Mouse (Mus musculus): ENCODE measurements around the gene Mb.

The Mb gene

DNA sequence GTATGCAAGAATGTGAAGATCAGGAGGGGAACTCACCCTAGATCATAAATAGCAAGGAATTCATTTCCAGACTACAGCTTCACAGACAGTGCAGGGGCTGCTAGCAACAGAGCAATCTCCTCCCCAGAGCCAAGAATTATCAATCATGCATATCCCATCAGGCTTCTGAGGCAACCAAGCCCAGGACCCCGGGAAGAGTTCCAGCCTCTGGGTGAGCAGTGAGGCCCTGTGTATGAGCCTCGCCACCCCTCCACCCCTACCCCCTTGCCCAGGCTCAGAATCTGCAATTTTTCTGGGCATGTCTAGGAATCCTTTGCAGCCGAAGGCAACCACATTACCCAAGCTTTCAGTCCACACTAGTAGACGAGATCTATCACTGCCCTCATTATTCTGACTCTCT lies 28.6 kb downstream of the Mb start:
- DNase-seq = no peak

DNA sequence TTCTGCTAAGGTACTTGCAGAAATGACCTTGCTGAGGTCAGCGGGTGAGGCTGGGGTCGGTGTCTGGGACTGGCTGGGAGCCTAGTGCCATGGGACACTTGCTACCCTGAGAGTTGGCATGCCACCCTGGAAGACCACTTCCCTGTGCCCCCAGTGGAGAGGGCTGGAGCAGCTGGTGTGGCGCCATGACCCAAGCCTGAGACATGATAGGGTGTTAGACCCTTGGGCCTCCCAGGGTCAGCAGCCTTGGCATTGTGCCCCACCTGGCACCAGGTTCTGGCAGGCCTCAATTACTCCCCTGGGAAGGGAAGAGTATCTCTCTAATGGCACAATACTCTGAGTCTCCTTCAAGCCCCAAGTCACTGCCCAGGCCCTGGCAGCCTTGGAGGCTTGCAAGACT lies 29.4 kb downstream of the Mb start:
- no peak for DNase-seq

DNA sequence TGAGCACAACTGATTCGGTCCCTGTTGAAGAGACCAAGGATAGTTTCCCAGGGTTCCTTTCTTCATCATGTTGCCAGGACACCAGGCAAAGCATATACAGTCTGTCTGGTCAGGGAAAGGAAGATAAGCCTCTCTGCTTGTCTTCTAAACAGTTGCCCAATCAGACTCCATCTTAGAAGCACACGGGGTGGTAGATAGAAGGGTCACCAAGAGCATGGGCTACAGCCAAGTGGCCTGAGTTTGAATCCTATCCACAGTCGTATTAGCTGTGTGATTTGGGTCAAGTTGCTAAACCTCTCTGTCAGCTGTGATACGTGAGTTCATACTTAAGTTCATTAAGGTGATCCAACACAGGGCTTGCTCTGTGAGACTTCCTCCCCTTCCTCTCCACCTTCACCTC lies 30.3 kb downstream of the Mb start:
- DNase-seq = no peak

DNA sequence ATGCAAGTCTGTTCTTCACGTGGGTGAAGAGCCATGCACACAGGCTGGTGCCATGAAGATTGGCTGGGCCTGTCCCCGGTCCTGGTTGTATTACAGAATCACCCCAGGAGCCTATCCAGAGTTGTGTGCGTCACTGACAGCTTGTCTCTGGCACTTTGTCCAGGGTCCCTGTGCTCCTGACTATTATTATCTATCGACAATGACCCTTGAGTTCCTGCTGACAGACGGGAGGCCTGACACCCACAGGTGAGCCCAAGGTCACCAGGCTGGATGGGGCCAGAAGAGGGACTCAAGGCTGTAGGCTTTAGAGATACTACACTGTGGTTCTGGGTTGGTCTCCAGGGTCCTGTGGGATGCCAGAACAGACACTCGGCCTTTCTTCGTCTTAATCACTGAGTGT lies 30.9 kb downstream of the Mb start:
- no peak for DNase-seq

DNA sequence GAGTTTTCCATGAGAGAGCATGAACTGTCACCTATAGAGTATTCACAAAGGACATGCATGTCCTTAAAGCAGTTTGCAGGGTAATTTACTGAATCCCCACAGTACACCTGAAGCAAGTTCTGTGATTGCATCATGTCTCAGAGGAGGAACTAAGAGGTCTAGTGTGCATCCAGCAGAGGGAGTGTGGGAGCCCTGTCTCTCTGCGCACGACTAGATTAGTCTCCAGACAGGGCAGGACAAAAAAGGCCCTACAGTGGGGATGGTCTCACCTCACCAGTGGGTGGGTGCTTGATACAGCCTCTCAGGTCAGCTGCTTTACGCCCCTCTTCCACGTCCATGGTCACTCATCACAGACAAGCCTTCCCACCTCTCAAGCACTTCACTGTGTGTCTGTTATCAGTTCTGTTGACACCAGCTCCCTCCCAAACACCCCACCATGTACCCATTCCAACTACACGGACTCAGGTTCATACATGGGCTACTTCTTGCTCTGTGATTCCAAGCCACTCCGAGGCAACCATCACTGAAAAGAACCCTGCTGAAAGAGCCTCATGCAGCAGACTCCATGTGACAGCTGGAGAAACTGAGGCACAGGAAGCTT lies 31.6 kb downstream of the Mb start:
- DNase-seq = no peak

DNA sequence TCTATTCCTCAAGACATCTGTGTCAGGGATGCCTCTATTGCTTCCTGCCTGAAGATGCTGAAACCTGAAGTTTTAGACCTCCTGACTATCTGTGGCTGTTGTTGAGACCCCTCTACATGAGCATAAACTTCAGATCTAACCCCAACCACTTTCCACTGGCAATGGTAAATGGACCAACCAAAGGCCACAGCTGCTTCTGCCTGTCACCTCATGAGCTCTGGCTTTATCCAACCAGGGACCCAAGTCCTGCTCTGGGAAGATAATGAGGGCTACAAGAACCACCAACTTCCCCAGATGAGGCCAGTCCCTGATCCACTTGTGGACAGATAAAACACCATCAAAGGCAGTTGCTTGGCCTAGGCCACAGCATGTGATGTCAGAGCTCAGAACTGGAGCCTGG lies 32.6 kb downstream of the Mb start:
- no peak for DNase-seq

DNA sequence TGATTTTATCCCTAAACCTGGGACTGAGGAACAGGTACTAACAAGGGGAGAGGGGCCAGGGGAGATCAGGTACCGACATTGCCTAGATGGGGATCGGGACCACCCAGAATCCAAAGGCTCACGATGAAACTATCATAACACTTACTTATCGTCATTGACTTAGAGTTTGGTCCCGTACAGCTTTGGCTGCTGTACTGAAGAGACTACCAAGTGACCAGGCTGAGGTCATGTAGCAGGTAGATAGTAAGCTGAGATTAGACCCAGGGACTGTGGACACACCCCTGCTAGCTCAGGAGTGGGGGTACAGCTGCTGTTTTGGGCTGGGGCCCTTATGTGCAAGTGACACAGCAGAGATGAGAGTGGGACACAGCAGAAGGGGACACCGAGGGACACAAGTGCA lies 34.0 kb downstream of the Mb start:
- DNase-seq = no peak

DNA sequence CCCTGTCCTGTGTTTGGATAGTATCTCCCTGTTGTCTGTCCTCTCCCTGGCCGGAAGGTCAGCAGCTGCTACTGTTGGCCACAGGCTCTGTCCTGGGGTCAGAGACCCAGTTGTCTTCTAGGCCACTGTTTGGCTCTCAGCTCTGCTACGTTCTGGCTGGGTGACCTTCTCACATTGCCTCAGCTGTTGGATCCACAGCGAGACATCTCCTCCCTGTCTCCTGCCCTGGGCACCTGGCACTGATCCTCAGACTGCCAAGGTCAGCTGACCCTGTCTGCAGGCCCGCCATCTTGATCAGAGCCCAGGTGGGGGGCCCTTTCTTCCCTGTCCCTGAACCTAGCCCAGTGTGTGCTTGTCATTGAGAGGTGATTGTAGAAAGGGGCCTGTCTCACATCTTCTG lies 35.5 kb downstream of the Mb start:
- no peak for DNase-seq

DNA sequence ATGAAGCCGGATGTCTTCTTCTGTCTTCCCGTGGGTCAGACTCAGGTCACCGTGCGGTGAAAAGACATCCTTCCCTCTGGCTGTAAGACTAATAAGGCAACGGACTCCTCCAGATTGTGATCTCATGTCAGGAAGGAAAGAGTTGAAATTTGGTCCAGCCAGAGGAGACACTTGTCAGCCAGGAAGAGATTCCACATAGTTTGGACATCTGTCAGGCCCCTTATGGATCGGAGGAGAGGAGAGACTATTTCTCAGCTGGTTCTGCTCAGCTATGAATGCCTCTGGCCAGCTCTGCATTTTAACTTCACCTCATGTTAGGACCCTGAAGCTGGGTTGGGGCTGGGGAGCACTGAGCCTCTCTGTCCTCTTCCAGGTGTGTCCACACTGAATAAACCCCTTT lies 36.0 kb downstream of the Mb start:
- no peak for DNase-seq

DNA sequence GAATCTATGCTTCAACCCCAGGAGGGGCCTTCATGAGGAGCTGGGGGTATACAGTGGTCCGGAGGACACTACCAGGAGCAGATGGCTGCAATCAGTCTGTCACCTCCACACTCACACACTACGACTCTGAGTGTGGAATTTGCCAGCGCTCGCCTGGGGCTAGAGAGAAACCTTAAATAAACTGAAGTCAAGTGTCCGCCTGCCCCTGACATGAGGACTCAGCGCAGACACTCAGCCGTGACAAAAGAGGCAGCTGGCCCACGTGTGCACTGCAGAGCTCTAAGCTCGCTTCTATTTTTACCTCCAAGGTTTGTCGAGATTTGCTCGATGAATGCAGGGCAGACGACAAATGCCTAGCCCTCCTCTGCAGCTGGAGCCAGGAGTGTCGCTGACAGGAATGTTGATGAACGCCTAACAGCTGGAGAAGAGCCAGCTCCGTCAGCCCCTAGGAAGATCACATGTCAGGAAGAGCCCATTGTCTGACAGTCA lies 36.7 kb downstream of the Mb start:
- DNase-seq = no peak

DNA sequence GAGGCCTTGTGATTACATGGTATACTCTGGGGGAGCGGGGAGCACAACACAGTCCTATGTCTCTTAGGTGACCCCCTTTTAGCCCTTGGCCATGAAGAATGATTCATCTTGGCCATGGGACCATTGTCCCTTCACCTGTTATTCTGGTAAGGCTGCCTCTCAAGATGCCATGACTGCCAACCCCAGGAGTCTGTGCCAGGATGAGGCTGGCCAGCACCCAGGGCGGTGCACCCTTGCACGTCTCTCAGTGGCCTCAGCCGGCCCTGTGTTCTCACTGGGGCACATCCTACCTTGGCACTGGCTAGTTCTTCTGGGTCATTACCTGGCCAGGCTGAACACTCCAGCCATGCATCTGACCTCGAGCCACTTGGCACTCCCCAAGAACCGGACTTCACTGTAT lies 41.6 kb downstream of the Mb start:
- no peak for DNase-seq

DNA sequence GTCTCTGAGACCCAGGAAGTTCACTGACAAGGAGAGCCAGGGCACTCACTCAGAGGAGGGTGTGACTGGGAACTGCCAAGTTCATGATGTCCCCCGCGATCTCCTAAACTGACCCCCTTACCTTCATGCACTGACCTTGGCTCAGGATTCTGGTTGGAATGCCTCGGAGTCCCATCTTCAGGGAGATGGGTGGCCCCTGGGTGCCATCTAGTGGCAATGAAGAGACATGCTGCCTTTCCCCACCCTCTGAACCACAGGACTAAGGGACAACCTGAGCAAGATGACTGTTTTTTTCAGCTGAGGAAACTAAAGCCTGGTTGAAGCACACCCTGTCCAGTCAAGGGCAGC lies 46.6 kb downstream of the Mb start:
- DNase-seq = peak; percentile 60

DNA sequence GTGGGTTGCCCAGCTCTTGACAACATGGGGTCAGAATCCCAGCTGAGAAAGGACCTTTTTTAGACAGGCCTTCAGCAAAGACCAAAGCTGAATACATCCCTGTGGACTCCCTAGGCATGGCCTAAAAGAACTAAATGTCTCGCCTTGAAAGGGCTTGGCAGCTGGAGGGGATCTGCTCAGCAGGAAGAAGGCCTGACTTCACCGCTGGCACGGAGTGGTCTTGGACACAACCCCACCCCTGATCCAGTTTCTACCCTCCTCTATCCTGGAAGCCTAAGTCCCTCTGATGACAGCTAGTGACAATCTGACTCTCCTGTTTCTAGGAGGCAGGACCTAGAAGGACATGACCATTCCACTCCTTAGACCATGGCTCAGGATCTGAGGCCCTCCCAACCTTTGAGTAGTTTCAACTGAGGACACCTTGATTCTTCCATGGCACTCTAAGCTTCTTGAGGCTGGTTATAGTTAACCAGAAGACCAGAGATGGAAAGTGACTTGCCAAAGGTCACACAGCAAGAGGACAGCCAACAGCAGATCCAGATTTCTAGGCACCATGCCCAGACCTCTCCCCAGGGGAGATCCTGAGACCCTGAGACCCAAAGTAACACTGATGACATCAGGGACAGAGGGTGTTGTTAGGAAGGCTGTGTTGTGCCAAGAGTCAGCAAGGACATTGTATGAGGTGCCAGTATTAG lies 47.1 kb downstream of the Mb start:
- DNase-seq = no peak

DNA sequence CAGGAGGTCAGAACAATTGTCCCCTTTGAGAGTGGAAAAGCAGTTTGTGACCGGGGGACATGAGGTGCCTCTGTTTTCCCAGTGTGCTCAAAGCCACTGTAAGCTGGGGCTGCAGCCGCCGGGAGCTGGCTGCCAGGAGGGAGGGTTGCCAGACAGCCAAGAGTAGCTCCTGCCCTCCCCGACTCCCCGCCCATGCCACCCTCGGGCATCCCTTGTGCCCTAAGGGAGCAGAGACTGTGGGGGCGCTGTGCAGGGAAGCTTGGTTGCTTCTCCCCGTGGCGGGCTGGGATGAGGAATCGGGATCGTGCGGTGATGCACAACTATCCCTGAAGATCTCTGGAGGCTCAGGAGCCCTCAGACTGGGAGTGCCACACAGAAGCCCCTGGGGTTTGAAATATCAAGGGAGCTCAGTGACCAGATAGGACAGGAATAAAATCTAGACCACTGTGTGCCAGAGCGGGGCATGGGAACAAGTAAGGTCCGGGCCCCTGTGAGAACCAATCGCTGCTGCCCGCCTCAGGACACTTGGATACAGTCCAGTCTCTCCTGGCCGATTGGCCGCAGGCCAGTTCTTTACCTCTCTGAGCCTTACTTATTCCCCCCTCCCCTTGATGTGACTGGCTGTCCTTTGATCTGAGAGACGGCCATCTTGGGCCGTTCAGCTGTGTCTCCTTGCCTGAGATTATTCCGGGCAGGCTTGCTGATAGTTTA lies 51.4 kb downstream of the Mb start:
- DNase-seq = no peak

DNA sequence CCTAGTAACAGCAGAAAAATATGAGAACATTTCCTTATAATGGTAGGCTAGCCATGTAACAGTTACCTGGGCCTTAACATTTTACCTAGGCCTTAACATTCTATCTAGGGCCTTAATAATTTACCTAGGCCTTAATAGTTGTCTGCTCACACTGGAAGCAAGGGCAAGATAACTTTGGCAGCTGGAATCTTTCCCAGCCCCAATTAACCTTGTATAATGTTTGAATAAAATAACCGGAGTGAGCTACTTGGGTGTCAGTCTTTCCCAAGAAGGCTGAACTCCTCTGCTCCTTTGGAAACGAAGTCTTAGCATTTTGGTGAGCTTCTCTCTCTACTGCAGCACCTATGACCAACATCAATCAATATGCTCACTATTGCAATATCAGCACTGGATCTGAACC lies 52.4 kb downstream of the Mb start:
- DNase-seq = no peak

DNA sequence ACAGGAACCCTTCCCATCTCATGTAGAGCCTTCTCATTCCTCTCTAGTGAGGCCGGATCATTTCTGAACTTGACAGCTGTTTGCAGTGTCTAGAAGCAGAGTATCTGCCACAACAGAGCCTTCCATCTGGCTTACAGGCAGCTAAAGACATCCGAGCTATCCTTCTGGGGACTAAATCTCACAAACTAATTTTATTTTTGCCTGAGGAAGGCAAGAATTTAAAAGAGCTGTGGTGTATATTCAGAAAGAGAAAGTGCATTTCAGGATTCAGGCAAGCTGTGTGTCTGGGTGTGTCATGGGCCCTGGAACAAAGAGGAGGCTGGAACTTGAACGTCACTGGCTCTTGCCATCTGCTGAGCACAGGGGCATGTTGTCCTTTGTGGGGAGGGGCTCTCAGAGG lies 56.1 kb downstream of the Mb start:
- DNase-seq = no peak

DNA sequence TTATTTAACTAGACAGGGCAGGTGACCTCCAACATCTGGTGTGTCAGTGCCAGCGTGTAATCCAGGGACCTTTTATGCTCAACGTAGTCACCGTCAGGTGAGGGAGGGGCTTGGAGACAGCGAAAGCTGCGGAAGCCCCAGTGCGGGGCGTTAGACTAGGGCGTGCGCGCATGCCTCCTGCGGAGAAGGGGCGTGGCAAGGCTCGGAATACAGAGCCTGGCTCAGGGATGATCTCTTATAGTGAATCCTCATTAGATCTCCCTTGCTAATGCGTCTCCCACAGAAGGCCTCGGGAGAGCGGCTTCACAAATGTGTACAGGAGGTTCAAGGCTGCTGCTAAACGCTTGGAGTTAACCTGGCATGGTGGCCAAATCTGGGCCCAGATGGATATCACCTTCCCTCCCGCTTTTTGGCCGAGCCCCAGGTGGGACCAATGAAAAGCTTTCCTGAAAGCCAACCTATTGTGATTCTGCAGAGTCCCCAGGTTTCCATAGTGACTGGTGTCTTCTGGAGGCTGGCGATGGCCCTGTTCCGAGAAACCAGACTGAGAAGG lies 62.9 kb downstream of the Mb start:
- no peak for DNase-seq

DNA sequence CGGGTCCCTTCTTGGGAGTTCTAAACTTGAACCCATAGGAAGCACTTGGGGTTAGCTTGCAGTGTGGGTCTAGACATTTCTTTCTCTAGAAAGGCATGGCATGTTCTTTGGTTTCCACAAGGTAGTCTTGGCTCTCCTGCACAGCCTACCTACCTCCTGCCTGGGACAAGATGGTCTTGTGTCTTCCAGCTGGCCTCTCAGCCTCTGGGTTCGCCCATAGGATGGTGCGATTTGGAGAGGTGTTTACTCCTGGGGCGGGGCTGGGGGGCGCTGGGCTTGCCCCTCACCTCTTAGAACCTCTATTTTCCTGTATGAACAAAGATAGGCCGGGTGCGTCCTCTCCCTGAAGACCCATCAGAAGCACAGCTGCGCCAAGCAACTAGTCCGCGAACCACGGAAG lies 63.3 kb downstream of the Mb start:
- DNase-seq = no peak

DNA sequence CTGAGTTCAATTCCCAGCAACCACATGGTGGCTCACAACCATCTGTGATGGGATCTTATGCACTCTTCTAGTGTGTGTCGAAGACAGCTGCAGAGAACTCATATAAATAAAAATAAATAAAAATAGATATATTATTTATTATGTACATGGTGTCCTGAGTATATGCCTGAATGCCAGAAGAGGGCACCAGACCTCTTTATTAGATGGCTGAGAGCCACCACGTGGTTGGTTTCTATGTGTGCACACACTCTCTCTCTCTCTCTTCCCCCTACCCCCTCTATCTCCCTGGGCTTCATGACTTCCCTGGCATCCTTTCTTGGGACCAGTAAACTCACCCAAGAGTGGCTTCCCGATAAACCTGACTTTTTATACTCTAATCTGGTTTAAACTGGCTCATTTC lies 67.7 kb downstream of the Mb start:
- DNase-seq = no peak

DNA sequence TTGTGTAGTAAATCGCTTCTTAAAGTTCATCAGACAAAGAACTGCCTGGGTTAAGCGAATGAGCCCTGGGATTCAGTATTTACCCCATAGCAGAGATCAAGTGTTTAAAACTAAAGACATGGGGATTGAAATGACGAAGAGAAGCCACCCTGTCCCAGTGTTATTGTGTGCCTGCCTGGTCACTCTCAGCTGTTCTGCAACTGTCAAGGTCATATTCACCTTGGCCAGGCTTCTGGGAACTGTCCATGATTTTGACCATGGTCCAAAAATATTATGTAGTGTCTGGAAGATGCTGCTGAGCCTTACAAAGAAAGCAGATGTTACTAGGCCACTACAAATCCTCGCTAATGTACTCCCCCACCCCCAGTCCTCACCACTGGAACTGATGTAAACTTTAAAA lies 70.7 kb downstream of the Mb start:
- DNase-seq = no peak

DNA sequence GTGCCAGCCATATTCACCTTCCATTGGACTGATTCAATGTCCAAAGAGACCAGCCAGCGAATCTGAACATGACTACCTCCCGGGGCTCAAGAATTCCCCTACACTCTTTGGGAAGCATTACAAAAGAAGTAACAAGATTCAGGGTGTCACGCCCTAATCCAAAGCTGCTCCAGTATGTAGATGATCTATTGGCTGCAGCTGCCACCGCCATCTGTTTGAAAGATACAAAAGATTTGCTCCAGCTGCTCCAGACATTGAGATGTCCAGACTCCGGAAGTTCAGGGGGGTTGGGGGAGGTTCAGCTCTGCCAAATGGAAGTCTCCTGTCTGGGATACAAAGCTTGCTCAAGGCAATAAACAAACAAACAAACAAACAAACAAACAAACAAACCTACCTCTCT lies 73.9 kb downstream of the Mb start:
- no peak for DNase-seq

DNA sequence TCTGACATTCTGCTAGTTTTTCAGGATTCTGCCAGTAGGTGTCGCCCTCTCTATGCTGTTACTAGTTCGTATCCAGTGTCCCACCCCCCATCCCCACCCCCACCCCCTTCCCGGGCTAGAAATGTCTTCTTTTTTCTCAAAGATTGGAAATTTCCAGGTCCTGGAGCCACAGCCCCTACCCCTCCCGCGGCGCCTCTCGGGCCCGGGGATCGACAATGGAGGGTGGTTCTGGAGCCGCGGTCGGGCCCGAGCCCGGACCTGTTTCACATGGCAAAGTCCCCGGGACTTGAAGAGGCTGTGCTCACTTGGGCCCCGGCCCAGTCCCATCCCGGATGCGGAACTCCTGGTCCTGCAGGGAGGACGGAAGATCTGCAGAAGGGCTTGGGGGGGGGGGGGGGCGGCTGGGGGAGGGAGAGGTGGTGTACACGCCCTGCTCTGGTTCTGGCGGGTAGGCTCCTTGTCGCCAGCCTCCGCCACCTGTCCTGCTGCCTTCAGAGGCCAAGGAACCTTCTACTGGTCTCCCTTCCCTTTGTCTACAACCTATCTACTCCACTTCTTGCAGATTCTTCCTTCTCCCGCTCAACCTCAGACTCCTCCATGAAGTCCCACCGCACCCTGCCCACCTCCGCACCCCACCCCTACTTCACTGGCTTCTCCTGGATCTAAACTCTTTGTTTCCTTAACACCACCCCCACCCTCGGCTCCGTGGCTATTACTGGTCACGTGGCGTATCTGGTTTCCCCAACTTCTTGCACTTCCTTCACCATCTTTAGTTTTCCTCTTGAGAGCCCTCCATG lies 76.4 kb downstream of the Mb start:
- peak; percentile 79 for DNase-seq

DNA sequence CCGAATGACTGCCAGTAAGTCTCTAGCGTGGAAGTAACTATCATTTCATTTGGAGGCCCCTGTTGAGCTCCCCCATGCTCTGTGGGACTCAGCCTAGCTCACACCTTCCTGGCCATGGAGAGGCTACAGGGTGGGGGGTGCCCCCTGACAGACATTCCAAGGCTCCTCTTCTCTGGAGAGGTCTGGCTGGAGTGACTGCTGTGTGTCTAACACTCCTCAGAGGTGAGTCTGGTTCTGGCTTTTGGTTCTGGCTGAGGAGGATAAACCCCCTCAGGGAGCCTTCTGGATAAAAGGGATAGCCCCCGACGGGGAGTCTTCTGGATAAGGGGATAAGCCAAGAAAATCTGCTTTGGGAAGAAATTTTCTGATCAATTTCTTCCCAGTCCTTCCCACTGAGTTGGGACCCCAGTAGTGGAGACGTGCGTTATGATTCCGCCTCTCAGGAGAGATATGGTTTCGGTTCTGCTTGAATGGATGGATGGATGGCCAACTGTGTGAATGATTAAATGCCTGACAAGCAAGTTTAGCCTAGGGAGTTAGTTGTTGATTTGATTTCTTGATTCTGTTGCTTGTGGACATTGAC lies 77.1 kb downstream of the Mb start:
- peak; percentile 11 for DNase-seq

All from cerebellum, adult 8-10 months (tissue).